Comparison of ENCODE assay signal across 8 mouse cellular contexts in genomic region chr16:94743853-94744501, GRCm38 (mm10).
DNase-seq lines count a peak whose midpoint lies in the region; ATAC-seq lines count a peak whose summit lies in the region.

No protein-coding gene starts in this region.

- peak overlapping the region; percentile 73 for H3K27ac ChIP-seq in heart, embryonic 15.5 days
- peak overlapping the region; percentile 20 for H3K27ac ChIP-seq in lung, embryonic 15.5 days

- H3K4me3 ChIP-seq in heart, embryonic 15.5 days: peak overlapping the region; percentile 38
- peak overlapping the region; percentile 17 for H3K4me3 ChIP-seq in lung, embryonic 15.5 days

- no peaks in the 10 kb centered on the region for H3K9me3 ChIP-seq in heart, embryonic 15.5 days (replicated peaks)
- no peaks in the 10 kb centered on the region for H3K9me3 ChIP-seq in lung, embryonic 15.5 days

- no peaks in the 10 kb centered on the region; the same call in 1 of the 2 replicates for H3K36me3 ChIP-seq in heart, embryonic 15.5 days
- no peaks in the 10 kb centered on the region for H3K36me3 ChIP-seq in lung, embryonic 15.5 days

- H3K9ac ChIP-seq in heart, embryonic 15.5 days: peak overlapping the region; percentile 36; the same call in 1 of the 2 replicates
- no peak overlapping the region for H3K9ac ChIP-seq in lung, embryonic 15.5 days

- peak; percentile 89 for DNase-seq in 416B (ENCODE audit: low read depth)
- DNase-seq in Muller cell, postnatal 12 days (ENCODE audit: inconsistent ontology term): peak; percentile 63
- peak; percentile 81 for DNase-seq in embryo, embryonic 10.5 days (ENCODE audit: low spot score)
- peak; percentile 52 to 69 for DNase-seq in kidney, postnatal 4 days
- peak; percentile 70 for DNase-seq in retina, postnatal 1 day
- DNase-seq in urinary bladder, postnatal 10 days (ENCODE audit: low spot score): no peak

- no peaks in the 10 kb centered on the region for H3K27me3 ChIP-seq in heart, embryonic 15.5 days
- no peaks in the 10 kb centered on the region for H3K27me3 ChIP-seq in lung, embryonic 15.5 days

- WGBS in heart, embryonic 15.5 days: 6% methylated on average over 11 of the region's 11 CpGs
- 4% methylated on average over 11 of the region's 11 CpGs for WGBS in lung, embryonic 15.5 days

- peaks cover 16% of the 10 kb centered on the region for H3K4me1 ChIP-seq in heart, embryonic 15.5 days (replicated peaks)
- H3K4me1 ChIP-seq in lung, embryonic 15.5 days: peaks cover 15% of the 10 kb centered on the region

- peak; percentile 54 for ATAC-seq in heart, embryonic 15.5 days (replicated peaks; ENCODE audit: insufficient number of reproducible peaks, insufficient read depth, low FRiP score, low read depth)
- ATAC-seq in lung, embryonic 15.5 days (ENCODE audit: borderline replicate concordance, extremely low read depth, low FRiP score, low TSS enrichment): peak; percentile 62

- H3K4me2 ChIP-seq in heart, embryonic 15.5 days: peak overlapping the region; percentile 54
- H3K4me2 ChIP-seq in lung, embryonic 15.5 days: peak overlapping the region; percentile 35
